Mouse (Mus musculus): ENCODE data around the gene Cd207. TPM values are rescaled to one million over a fixed set of nuclear protein-coding genes. Genes with fewer than 3 reads are reported as not detected.
A peak's percentile ranks its signal among the peaks of the same experiment; 100 is the strongest.

Gene Cd207
- polyA plus RNA-seq, 1 experiment: not detected

DNA sequence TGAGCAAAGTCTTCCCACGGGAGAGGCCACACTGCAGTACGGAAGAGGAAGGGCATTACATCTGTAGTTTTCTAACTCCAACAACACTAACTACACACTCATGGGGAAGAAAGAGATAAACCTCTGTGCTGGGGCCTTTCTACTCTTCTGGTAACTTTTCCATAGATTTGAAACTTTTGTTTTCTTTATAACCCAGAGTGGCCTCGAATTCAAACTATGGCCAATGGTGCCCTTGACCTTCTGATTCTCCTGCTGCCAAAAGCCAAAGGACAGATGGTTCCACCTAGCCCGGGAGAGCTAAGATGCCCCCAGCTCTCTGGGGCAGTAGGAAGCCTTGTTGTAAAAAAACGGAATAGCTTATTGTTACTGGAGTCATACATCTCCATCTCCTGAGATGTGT is 22.3 kb upstream of the Cd207 start:
- H3K4me3 ChIP-seq (replicated peaks): no peak overlapping the region
- peaks cover 94% of the 10 kb centered on the region for H3K27me3 ChIP-seq (replicated peaks)
- no peaks in the 10 kb centered on the region for H3K9me3 ChIP-seq
- no peaks in the 10 kb centered on the region for H3K36me3 ChIP-seq (replicated peaks; ENCODE audit: low read length)
- TF ChIP-seq GATA1 (IDR thresholded peaks at IDR 0.05; ENCODE audit: borderline replicate concordance, low read length): no peak
- TF ChIP-seq FLI1 (IDR thresholded peaks at IDR 0.05; ENCODE audit: low read length): no peak
- H3K4me1 ChIP-seq: peaks cover 17% of the 10 kb centered on the region

DNA sequence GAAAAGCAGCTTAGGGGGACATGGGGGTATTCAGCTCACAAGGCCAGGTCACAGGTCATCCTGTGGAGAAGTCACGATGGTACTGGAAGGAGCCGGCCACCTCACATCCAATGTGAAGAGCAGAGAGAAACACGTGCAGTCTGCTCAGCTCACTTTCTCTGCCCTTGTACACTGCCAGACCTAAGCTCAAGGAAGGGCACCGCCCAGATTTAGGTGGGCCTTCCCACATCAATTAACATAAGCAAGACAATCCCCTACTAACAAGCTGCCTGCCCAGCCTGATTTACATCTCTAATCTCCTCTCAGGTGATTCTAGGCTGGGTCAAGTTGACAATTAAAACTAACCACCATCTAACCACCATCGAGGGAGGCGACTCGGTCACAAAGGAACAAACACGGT is 20.3 kb upstream of the Cd207 start:
- Histone ChIP-seq H3K36me3 (replicated peaks; ENCODE audit: low read length) (no peaks in the 10 kb centered on the region), H3K4me3 (replicated peaks) (no peak overlapping the region), H3K27me3 (replicated peaks) (peaks cover 96% of the 10 kb centered on the region), H3K9me3 (no peaks in the 10 kb centered on the region), H3K4me1 (peaks cover 27% of the 10 kb centered on the region)
- no peak for TF ChIP-seq GATA1 (IDR thresholded peaks at IDR 0.05; ENCODE audit: borderline replicate concordance, low read length)
- no peak for TF ChIP-seq FLI1 (IDR thresholded peaks at IDR 0.05; ENCODE audit: low read length)

DNA sequence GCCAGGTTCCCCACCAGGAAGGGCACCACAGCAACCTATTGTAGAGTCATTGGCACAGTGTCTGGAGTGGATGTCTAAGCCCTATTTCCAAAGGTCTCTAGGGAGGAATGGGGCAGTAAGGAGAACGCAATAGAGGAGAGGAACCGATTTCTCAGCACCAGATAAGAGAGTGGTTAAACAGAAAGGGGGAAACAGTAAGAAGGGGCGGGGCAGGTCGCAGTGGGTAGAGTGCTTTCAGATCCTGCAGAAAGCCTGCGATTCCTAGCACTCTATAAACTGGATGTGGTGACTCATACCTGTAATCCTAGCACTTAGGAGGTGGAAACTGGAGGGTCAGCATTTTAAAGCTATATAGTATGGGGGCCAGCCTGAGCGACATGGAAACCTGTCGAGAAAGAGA is 19.0 kb upstream of the Cd207 start:
- H3K27me3 ChIP-seq (replicated peaks): peaks cover 95% of the 10 kb centered on the region

DNA sequence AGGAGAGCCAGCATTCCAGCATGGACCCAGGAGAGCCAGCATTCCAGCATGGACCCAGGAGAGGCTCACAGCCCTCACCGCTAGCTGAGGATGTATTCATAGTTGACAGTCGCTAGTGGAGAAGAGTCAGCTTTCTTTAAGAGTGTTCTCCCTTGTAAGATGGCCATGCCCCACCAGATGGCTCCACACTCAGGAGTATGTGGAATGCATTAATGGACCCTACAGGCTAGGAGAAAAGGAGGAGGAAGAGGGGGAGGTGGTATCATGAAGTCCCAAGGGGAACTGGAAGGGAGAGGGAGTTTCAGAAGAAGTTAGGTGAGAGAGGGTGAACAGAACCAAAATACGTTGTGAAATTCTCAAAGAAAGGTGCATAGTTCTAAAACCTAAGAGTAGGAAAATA is 18.1 kb upstream of the Cd207 start:
- H3K4me1 ChIP-seq: peaks cover 26% of the 10 kb centered on the region
- peaks cover 96% of the 10 kb centered on the region for H3K27me3 ChIP-seq (replicated peaks)
- H3K4me3 ChIP-seq (replicated peaks): no peak overlapping the region
- TF ChIP-seq GATA1 (IDR thresholded peaks at IDR 0.05; ENCODE audit: borderline replicate concordance, low read length): no peak
- no peak for TF ChIP-seq FLI1 (IDR thresholded peaks at IDR 0.05; ENCODE audit: low read length)
- no peaks in the 10 kb centered on the region for H3K36me3 ChIP-seq (replicated peaks; ENCODE audit: low read length)
- H3K9me3 ChIP-seq: no peaks in the 10 kb centered on the region

More for the DNA sequence above, 19.0 kb upstream of the Cd207 start:
- no peaks in the 10 kb centered on the region for H3K9me3 ChIP-seq
- H3K36me3 ChIP-seq (replicated peaks; ENCODE audit: low read length): no peaks in the 10 kb centered on the region
- H3K4me1 ChIP-seq: peaks cover 26% of the 10 kb centered on the region
- TF ChIP-seq GATA1 (IDR thresholded peaks at IDR 0.05; ENCODE audit: borderline replicate concordance, low read length) (no peak), FLI1 (IDR thresholded peaks at IDR 0.05; ENCODE audit: low read length) (no peak)
- no peak overlapping the region for H3K4me3 ChIP-seq (replicated peaks)

DNA sequence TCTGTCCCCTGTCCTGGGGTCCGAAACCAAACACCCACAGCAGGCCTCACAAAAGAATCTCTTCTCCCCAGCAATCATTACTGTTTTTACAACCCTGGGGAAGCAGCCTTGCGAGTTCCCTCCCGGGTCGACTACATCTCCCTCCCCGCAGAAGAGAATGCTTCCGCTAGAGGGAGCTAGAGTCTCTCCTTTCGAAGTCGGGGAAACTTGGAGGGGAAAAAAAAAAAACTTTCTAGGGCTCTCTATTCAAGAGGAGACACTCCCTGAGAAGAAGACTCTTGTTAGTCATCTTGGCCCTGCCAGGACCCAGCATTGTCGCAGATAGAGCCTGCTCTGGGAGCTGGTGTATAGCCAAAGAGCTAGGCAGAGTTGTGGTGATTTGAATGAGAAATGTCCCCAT is 16.2 kb upstream of the Cd207 start:
- peaks cover 32% of the 10 kb centered on the region for H3K4me1 ChIP-seq
- TF ChIP-seq FLI1 (IDR thresholded peaks at IDR 0.05; ENCODE audit: low read length) (no peak), GATA1 (IDR thresholded peaks at IDR 0.05; ENCODE audit: borderline replicate concordance, low read length) (no peak)
- H3K4me3 ChIP-seq (replicated peaks): no peak overlapping the region
- no peaks in the 10 kb centered on the region for H3K9me3 ChIP-seq
- no peaks in the 10 kb centered on the region for H3K36me3 ChIP-seq (replicated peaks; ENCODE audit: low read length)
- peaks cover 94% of the 10 kb centered on the region for H3K27me3 ChIP-seq (replicated peaks)

DNA sequence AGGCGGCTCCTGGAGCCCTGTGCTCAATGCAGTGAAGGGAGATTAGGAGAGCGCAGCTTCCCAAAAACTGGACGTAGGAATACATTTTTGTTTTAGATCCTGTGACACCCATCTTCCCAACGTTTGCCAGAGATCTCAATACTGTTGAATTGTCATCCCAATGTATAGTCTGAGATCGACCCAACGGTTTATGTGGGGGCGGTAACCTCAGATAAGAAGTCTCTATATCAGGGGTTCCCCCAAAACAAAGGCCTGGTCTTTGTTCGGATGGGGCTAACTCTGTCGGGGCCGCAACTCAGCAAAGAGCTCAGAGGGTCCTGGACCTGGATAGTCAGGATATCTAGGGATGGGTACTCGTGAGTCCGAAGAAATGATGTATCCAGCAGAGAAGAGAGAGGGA is 15.3 kb upstream of the Cd207 start:
- Histone ChIP-seq H3K4me3 (replicated peaks) (no peak overlapping the region), H3K27me3 (replicated peaks) (peaks cover 89% of the 10 kb centered on the region), H3K9me3 (no peaks in the 10 kb centered on the region), H3K4me1 (peaks cover 32% of the 10 kb centered on the region), H3K36me3 (replicated peaks; ENCODE audit: low read length) (no peaks in the 10 kb centered on the region)
- TF ChIP-seq FLI1 (IDR thresholded peaks at IDR 0.05; ENCODE audit: low read length): no peak
- no peak for TF ChIP-seq GATA1 (IDR thresholded peaks at IDR 0.05; ENCODE audit: borderline replicate concordance, low read length)

DNA sequence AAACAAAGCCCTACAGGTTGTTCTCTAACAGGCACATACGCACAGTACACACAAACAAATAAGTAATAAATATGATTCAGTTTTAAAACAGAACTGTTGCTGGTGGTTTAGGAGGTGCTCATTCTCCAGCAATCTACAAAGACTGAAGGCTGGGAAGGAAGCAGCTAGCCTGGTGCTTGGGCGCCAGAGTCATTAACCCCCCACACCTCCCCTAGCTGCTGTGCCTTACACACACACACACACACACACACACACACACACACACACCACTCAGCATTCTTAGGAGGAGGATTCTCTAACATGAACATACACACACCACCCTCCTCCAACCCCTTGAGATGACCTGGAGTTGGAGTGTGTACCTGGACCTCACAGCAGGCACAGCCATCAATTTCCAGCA is 13.3 kb upstream of the Cd207 start:
- peaks cover 84% of the 10 kb centered on the region for H3K27me3 ChIP-seq (replicated peaks)
- H3K36me3 ChIP-seq (replicated peaks; ENCODE audit: low read length): no peaks in the 10 kb centered on the region
- no peak for TF ChIP-seq GATA1 (IDR thresholded peaks at IDR 0.05; ENCODE audit: borderline replicate concordance, low read length)
- no peak for TF ChIP-seq FLI1 (IDR thresholded peaks at IDR 0.05; ENCODE audit: low read length)
- no peak overlapping the region for H3K4me3 ChIP-seq (replicated peaks)
- H3K4me1 ChIP-seq: peaks cover 27% of the 10 kb centered on the region
- H3K9me3 ChIP-seq: no peaks in the 10 kb centered on the region

DNA sequence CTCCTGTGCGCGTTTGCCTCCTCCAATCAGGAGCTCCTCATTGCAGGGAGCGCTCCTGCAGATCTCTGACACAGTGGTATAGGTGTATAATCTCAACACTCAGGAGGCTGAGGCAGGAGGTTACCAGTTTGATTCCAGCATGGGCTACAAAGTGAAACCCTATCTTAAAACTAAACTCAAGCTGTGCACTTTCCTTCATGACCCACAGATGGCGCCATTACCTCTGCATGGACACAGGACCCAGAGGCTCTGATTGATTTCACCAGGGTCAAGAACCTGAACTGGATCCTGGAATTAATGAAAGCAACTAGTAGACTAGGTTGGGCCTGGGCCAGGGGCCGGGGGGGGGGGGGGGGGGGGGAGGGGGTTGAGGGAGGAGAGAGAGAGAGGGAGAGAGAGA is 12.6 kb upstream of the Cd207 start:
- H3K9me3 ChIP-seq: no peaks in the 10 kb centered on the region
- H3K27me3 ChIP-seq (replicated peaks): peaks cover 84% of the 10 kb centered on the region
- H3K4me3 ChIP-seq (replicated peaks): peak overlapping the region; percentile 66
- peaks cover 27% of the 10 kb centered on the region for H3K4me1 ChIP-seq
- no peaks in the 10 kb centered on the region for H3K36me3 ChIP-seq (replicated peaks; ENCODE audit: low read length)
- TF ChIP-seq GATA1 (IDR thresholded peaks at IDR 0.05; ENCODE audit: borderline replicate concordance, low read length) (no peak), FLI1 (IDR thresholded peaks at IDR 0.05; ENCODE audit: low read length) (no peak)

DNA sequence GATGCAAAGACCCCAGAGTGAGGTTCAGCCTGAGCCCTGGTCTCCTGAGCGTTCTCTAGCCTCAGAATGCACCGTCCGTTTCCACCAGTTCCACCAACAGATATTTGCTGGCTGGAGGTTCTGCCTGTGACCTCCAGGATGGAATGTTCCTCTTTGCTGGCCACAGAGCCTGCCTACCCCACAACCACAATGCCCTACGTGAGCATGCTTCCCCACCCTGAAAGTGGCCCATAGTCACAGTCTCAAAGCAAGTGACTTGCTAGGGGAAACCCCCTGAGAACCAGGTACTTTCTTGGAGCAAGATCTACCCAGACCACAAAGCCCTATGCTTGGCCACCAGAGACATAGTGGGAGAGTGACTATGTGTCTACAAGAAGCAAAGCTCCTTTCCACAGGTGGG is 11.7 kb upstream of the Cd207 start:
- Histone ChIP-seq H3K4me1 (peaks cover 25% of the 10 kb centered on the region), H3K4me3 (replicated peaks) (no peak overlapping the region), H3K9me3 (no peaks in the 10 kb centered on the region), H3K36me3 (replicated peaks; ENCODE audit: low read length) (no peaks in the 10 kb centered on the region), H3K27me3 (replicated peaks) (peaks cover 82% of the 10 kb centered on the region)
- no peak for TF ChIP-seq FLI1 (IDR thresholded peaks at IDR 0.05; ENCODE audit: low read length)
- TF ChIP-seq GATA1 (IDR thresholded peaks at IDR 0.05; ENCODE audit: borderline replicate concordance, low read length): no peak

DNA sequence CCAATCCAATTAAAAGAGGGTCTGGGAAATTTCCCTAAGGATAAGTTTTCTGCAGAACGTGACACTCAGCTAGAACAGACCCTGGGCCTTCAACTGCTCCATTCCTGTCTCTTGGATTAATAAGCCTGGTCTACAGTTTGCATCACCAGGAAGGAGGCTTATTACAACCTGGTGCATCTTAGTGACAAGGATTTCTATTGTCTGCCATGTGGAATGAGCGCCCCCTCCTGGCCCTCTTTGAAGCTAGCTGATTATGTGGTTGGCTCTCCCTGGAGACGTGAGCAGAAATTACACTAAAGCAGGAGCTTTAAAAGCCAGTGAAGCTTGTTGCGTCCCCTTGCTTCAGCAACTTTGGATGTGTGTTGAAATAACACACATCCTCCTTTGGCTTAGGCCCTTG is 4.3 kb downstream of the Cd207 start:
- no peak for TF ChIP-seq GATA1 (IDR thresholded peaks at IDR 0.05; ENCODE audit: borderline replicate concordance, low read length)
- no peak for TF ChIP-seq FLI1 (IDR thresholded peaks at IDR 0.05; ENCODE audit: low read length)
- Histone ChIP-seq H3K4me3 (replicated peaks) (no peak overlapping the region), H3K36me3 (replicated peaks; ENCODE audit: low read length) (no peaks in the 10 kb centered on the region), H3K4me1 (no peaks in the 10 kb centered on the region), H3K27me3 (replicated peaks) (peaks cover 62% of the 10 kb centered on the region), H3K9me3 (no peaks in the 10 kb centered on the region)

DNA sequence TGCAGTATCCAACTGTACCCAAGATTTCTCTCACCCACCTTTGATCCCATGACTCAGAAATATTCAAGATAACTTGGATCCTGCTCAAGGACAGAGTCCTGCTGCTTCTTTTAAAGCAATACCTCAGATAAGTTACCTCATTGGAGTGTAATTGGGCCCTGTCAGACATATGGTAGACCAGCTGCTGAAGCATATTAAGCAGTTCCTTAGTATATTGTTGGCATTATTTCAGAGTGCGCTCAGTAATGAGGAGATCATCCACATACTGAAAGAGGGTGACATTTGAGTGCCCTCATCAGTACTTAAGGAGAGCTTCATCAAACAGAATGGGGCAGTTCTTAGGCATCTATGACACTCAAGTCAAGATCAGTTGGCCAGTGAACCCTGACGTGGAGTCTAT is 12.6 kb downstream of the Cd207 start:
- TF ChIP-seq GATA1 (IDR thresholded peaks at IDR 0.05; ENCODE audit: borderline replicate concordance, low read length) (no peak), FLI1 (IDR thresholded peaks at IDR 0.05; ENCODE audit: low read length) (no peak)
- H3K9me3 ChIP-seq: no peaks in the 10 kb centered on the region
- H3K36me3 ChIP-seq (replicated peaks; ENCODE audit: low read length): no peaks in the 10 kb centered on the region
- peaks cover 59% of the 10 kb centered on the region for H3K27me3 ChIP-seq (replicated peaks)
- H3K4me1 ChIP-seq: peaks cover 8% of the 10 kb centered on the region
- H3K4me3 ChIP-seq (replicated peaks): no peak overlapping the region
